Mouse (Mus musculus) adrenal gland, adult 2 months (tissue): ENCODE measurements around the gene Heg1. TPM values are rescaled to one million over a fixed set of nuclear protein-coding genes. Genes with fewer than 3 reads are reported as not detected.
A peak's percentile ranks its signal among the peaks of the same experiment; 100 is the strongest.

Source experiments
- DNase-seq: peaks from one replicate; pipeline ENCODE4 v3.0.0; 2021
- long read RNA-seq: library from polyadenylated mRNA; stranded (forward); transcript quantifications from one replicate; pipeline ENCODE4 v2.0.0, GENCODE M21; 2021
- polyA plus RNA-seq: library from polyadenylated mRNA; depleted of rRNA; stranded (reverse); fragments of >200 nt; gene quantifications from 2 replicates; pipeline ENCODE4 v1.2.3, GENCODE M21; 2012; rRNA removed
- total RNA-seq, 2 experiments: library from RNA; stranded (reverse); gene quantifications; 2 replicates each; pipeline ENCODE4 v1.2.3; 2021

Heg1 gene
- total RNA-seq (10 to 100 TPM; 51.5 to 80.5 TPM), polyA plus RNA-seq (25.3 and 32.6 TPM in 2 replicates)
- long read RNA-seq, partial matches to known transcripts, result 2 of 6 reads
- long read RNA-seq, other reads (novel, unspliced or antisense), result 4 of 6 reads

- peak; percentile 92 for DNase-seq
Observed at GRCm38 (mm10) chr16:33684162-33684702, at the start of gene Heg1. TSS of gene Heg1 (plus strand) at chr16:33684370.

- no peak for DNase-seq
Observed at GRCm38 (mm10) chr16:33635836-33636595, 48.2 kb upstream of the Heg1 start.

- no peak for DNase-seq
Observed at GRCm38 (mm10) chr16:33641779-33642178, 42.4 kb upstream of the Heg1 start.

GRCm38 (mm10) chr16:33653116-33653515 is 31.1 kb upstream of the Heg1 start:
- no peak for DNase-seq

- DNase-seq, result no peak
Observed at GRCm38 (mm10) chr16:33655443-33655842, 28.7 kb upstream of the Heg1 start.

- DNase-seq, result no peak
Observed at GRCm38 (mm10) chr16:33657191-33657590, 27.0 kb upstream of the Heg1 start.

- no peak for DNase-seq
Observed at GRCm38 (mm10) chr16:33658121-33658520, 26.0 kb upstream of the Heg1 start.

- no peak for DNase-seq
Observed at GRCm38 (mm10) chr16:33659521-33659920, 24.6 kb upstream of the Heg1 start.

- peak; percentile 85 for DNase-seq
Observed at GRCm38 (mm10) chr16:33660125-33660524, 24.0 kb upstream of the Heg1 start.

- no peak for DNase-seq
Observed at GRCm38 (mm10) chr16:33662841-33663240, 21.3 kb upstream of the Heg1 start.

GRCm38 (mm10) chr16:33666226-33666625 is 17.9 kb upstream of the Heg1 start:
- DNase-seq, result no peak

GRCm38 (mm10) chr16:33666985-33667538 is 17.1 kb upstream of the Heg1 start:
- no peak for DNase-seq

- no peak for DNase-seq
Observed at GRCm38 (mm10) chr16:33668448-33668847, 15.7 kb upstream of the Heg1 start.

GRCm38 (mm10) chr16:33669072-33669471 is 15.1 kb upstream of the Heg1 start:
- DNase-seq, result no peak

- DNase-seq, result no peak
Observed at GRCm38 (mm10) chr16:33670340-33670739, 13.8 kb upstream of the Heg1 start.

GRCm38 (mm10) chr16:33670933-33671332 is 13.2 kb upstream of the Heg1 start:
- no peak for DNase-seq

- DNase-seq, result no peak
Observed at GRCm38 (mm10) chr16:33672188-33672587, 12.0 kb upstream of the Heg1 start.

GRCm38 (mm10) chr16:33672643-33673042 is 11.5 kb upstream of the Heg1 start:
- no peak for DNase-seq

- peak; percentile 82 for DNase-seq
Observed at GRCm38 (mm10) chr16:33673530-33674109, 10.6 kb upstream of the Heg1 start.

- no peak for DNase-seq
Observed at GRCm38 (mm10) chr16:33675151-33675847, 8.9 kb upstream of the Heg1 start.

GRCm38 (mm10) chr16:33675848-33676184 is 8.4 kb upstream of the Heg1 start:
- no peak for DNase-seq
